Mouse (Mus musculus) cerebellum, postnatal 10 days (tissue): ENCODE data around the gene Pelo.

Experiments
- DNase-seq, 2 experiments: peaks; one replicate each; pipeline ENCODE4 v3.0.0; 2021; ENCODE audit warnings: mixed read lengths in 2 of 2

Pelo gene

GRCm38 (mm10) chr13:115090069-115090976, at the start of gene Pelo:
TSS of gene Pelo (minus strand) at chr13:115090186.
- peak; percentile 95 to 97 for DNase-seq

- DNase-seq, result no peak
Observed at GRCm38 (mm10) chr13:115138513-115138912, 48.5 kb upstream of the Pelo start.

DNA sequence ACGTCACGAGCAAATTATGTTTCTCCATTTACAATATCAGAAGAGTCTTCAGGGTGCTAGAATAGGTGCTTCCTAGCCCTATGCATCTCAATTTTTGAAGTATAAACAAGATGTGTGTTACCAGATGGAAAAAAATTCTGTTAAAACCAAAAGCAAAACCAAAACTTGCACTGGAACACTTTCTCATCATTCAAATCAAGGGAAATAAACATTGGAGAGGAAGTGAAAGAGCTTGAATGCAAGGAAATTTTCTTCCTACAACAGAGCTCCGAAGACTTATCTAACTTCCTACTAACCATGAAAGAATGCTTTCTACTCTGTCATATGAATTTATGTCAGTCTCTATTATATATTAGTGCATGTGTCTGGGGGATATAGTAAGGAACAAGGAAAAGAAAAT, 46.8 kb upstream of the Pelo start:
- no peak for DNase-seq

- no peak for DNase-seq
Observed at GRCm38 (mm10) chr13:115132435-115132834, 42.4 kb upstream of the Pelo start.

DNA sequence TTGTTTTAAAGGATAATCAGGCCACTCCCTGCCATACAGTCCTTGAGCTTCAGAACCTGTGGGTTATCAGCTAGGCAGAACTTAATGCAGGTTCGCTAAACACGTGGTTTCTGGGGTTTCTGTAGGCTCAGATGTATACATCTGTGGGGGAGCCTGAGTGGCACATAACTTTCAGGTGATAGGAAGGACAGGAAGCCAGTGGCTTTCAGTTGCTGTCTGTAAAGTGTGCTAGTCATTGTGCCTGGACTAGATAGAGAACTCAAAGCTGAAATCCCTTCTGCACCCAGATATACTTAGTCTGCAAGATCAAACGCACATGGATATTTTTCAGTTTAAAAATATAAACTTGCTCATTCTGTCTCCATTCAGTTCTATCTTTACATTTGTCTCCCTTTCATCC, 41.4 kb upstream of the Pelo start:
- no peak for DNase-seq

GRCm38 (mm10) chr13:115130035-115130434, 40.0 kb upstream of the Pelo start:
- DNase-seq, result no peak

DNA sequence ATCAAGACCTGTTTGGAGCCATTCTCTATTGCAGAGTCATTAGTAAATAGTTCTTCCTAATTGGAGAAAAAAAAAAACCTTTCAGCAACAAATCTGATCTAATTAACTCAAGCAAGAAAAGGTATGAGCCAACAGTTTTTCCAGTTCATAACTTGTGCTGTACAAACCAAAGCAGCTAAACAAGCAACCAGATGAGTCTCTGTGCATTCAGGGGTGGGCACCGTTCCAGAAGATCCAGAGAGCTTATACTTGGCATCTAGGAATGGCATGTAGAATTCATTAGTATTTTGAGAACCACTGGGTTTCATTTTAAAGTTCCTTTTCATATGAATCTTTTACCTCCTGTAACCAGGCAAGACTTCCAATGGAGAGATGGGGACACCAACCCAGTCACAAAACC, 37.8 kb upstream of the Pelo start:
- DNase-seq, result peak; percentile 1 to 2

- no peak for DNase-seq
Observed at GRCm38 (mm10) chr13:115126534-115126933, 36.5 kb upstream of the Pelo start.

DNA sequence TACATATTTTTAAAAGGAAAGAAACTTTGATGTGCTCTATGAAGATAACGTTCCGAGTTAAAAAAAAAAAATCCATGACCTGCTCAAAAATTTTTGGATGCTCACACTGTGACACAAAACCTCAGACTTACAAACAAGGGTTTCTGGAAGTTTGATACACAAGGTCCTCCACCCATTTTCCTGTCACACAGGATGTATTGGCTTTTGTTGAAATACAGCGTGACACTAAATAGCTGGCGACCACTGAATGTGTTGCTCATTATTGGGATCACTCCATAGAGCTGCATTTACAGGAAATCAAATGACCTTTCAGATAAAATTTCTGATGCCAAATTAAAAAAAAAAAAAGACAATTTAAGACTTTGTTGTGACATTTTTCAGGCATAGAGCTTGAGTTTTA, 35.1 kb upstream of the Pelo start:
- DNase-seq, result no peak

- DNase-seq, result no peak
Observed at GRCm38 (mm10) chr13:115124521-115124920, 34.5 kb upstream of the Pelo start.

DNA sequence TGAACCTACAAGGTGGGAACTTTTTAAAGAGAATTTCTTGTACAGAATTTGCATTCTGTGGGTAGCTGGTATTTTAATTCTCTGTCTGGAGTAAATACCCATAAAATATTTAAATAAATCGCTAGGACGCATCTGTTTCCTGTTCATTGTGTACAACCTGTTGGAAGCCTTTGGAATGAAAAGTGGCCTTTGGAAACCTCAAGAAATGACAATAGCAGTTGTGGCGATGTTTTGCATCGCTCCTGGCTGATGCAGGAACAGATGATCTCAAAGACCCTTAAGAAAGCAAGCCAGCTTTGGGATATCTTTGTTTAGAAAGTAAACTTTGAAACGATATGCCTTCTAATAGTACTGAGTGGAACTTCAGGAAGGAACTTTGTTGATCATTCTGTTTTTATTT, 28.8 kb upstream of the Pelo start:
- no peak for DNase-seq

- no peak for DNase-seq
Observed at GRCm38 (mm10) chr13:115118195-115118594, 28.2 kb upstream of the Pelo start.

GRCm38 (mm10) chr13:115116930-115117621, 27.1 kb upstream of the Pelo start:
- DNase-seq, result no peak

DNA sequence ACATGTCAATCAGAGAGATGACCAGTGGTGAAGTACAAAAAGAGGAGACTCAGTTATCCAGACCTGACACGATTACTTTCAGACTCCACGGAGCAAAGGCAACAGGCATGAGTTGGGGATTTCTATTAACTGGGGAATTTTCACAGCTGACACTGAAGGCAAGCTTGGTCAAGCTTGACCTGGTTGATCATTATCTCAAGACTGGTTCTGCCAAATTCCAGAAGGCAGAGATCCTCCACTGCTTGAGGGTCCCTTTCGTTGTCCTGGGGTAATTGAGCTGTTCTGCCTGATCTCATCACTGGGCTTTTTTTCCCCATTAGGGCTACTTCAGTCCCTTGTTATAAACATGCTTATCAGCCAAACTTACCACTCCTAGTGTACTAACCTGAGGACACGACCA, 19.6 kb upstream of the Pelo start:
- no peak for DNase-seq

DNA sequence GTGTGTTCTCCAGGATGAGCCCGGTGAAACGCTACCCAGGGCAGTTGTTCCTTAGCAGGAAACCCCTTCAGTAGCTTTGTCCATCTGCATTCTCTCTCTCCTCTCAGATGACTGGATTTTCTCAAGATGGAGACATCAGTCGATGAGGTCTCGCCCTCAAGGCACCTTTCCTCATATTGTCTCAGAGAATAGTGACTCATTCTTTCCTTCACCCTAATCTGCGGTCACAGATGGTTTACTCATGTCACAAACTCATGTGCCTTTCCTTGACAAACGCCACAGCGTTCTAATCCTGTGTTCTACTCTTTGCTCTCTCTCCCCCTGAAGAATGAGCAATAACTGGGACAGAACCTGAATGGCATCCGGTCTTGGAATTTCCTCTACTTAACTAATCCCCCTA, 17.4 kb upstream of the Pelo start:
- DNase-seq, result no peak

DNA sequence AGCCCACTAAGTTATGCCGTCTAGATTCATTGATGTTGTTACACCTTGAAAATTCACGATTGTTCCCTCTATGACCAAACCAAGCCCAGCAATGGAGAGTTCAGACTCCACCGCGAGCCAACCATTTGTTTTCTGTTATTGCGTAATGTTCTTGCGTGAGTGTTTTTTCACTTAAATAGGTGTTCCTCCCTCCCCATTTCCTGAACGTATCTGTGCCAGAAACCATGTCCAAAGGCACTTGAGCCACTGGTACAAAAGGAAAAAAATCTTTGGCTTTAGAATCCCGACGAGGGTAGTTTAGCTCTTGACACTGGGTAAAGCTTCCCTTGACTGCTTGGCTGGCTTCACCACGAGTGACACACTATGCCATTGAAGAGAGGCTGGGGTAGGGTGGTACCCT, 16.2 kb upstream of the Pelo start:
- no peak for DNase-seq

GRCm38 (mm10) chr13:115102754-115103153, 12.8 kb upstream of the Pelo start:
- DNase-seq, result no peak

DNA sequence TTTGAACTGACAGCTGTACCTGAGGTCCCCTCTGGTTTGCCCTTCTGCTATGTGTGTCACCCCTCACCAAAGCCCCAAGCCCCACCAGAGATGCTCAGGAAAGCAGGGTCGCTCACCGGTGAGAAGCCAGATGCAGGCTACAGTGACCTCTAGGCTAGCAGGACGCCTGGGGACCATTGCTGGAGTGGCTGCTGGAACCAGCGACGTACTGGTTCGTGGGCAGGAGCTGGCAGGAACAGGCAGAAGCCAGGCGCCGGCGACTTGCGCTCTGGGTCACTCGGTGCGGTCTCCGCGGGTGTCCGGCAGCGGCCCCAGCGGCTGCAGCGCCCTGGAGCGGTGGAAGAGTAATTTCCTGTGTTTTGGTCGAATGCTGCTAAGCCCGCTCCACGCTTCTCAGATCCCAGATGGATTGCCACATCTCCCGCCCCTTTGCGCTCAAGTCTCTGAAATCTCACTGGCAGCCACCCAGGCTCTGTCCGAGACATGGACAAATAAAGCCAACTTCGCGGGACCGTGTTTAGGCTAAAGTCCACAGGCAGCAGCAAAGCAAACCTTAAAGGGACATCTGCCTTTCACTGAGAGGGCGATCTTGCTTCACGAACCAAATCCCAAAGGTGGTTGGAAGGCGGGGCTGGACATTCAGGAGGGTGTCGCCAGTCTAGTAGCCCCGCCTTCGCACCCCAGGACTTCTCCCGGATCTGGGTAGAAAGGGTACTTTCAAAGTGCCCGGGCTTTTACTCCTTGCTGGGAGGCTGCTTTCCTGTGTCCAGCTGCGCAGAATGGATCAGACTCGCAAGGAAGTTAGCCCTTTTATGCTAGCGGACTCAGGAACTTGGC, 11.6 kb upstream of the Pelo start, which contains the start of the genes Gm49395 and Itga1:
TSS of gene Gm49395 (minus strand) at position 567 of the 837 bp plus-strand sequence.
TSS of gene Itga1 (minus strand) at position 610 of the 837 bp plus-strand sequence.
- peak; percentile 53 to 61 for DNase-seq

- DNase-seq, result no peak
Observed at GRCm38 (mm10) chr13:115100381-115101177, 10.6 kb upstream of the Pelo start.

DNA sequence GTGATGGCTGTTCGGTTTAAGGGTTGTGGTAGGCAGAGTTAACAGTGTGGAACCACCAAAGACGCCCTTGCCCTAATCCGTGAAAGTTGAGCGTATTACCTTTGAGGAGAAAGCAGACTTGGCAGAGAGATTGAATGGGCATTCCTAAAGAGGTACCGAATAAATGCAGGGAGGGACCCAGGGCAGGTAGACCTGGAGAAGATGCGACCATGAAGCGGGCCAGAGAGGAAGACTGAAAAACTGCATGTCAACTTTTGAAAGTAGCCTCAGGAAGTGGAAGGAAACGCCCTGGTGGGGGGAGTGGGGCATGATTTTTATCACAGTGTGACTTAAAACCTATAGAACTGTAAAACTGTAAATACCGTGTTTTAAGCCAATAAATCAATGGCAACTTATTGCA, 9.4 kb upstream of the Pelo start:
- DNase-seq, result no peak

GRCm38 (mm10) chr13:115098227-115098626, 8.2 kb upstream of the Pelo start:
- DNase-seq, result no peak

- DNase-seq, result no peak
Observed at GRCm38 (mm10) chr13:115096965-115097364, 7.0 kb upstream of the Pelo start.
